Mouse (Mus musculus): ENCODE measurements around the gene Fam83f.

Fam83f gene

DNA sequence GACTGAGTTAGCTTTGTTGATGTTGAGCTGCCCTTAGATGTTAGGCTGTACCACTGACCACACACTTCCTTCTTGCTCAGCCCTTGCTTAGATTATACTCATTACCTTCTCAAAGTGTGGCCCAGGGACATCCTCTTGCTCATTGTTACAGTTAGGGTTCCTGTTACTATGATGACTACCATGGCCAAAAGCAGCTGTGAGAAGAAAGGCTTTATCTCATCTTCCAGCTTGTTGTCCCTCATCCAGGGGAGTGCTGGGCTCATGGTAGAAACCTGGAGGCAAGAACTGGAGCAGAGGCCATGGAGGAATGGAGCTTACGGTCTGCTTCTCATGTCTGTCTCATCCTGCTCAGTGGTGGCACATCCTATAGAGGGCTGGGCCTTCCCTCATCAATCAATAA is 68.3 kb downstream of the Fam83f start:
- DNase-seq (ENCODE audit: low read depth, low spot score): no peak

DNA sequence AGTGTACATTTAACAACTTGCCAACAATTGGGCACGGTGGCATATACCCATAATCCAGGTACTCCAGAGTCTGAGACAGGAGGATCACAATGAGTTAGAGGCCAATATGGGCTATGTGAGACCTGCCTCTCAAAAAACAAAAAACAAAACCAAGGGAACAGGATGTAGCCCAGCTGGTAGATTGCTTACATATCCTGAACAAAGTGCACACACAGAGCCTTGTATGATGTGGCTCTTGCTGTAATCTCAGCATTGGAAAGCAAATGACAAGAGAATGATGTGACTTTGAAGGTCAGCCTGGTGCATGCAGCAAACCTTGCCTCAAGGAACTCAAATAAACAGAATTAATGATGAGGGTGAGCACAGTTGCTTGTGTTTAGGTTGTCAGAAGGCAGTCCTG is 70.2 kb downstream of the Fam83f start:
- DNase-seq (ENCODE audit: low read depth, low spot score): no peak

DNA sequence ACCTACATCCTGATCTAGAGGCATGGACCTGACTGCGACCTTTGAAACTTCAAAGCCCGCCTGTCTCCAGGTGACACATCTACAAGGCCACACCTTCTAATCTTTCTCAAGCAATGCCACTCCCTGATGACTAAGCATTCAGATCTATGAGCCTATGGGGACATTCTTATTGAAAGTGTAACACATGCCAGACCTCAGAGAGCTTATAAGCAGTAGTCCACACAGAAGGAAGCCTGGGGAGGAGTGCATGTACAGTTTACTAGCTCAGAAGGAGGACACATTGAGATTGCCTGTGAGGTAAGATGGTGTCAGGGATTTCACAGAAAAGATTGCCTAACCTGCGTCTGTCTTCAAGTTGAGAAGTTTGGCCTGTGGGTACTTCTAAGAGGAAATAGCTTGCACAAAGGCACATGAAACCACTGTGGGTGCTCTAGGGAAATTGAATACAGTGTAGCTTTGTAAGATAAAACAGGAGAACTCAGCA is 71.4 kb downstream of the Fam83f start:
- peak; percentile 43 for DNase-seq (ENCODE audit: low read depth, low spot score)

DNA sequence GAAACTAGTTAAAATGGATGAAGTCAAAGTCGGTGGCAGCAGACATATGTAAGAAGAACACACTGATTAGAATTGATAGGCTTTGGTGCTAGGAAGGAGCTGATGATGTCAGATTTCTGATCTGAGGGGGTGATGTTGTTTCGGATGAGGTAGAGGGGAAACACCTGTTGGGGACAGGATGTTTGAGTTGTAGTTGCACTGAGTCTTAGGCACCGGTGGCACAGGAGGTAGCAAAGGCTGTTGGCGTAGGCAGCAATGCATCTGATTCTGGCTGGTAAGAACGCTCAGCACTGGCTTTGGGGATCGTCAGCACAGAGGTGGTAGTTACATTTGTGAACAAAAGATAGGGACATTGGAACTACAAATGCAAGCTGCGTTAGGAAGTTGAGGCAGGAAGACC is 72.0 kb downstream of the Fam83f start:
- no peak for DNase-seq (ENCODE audit: low read depth, low spot score)

DNA sequence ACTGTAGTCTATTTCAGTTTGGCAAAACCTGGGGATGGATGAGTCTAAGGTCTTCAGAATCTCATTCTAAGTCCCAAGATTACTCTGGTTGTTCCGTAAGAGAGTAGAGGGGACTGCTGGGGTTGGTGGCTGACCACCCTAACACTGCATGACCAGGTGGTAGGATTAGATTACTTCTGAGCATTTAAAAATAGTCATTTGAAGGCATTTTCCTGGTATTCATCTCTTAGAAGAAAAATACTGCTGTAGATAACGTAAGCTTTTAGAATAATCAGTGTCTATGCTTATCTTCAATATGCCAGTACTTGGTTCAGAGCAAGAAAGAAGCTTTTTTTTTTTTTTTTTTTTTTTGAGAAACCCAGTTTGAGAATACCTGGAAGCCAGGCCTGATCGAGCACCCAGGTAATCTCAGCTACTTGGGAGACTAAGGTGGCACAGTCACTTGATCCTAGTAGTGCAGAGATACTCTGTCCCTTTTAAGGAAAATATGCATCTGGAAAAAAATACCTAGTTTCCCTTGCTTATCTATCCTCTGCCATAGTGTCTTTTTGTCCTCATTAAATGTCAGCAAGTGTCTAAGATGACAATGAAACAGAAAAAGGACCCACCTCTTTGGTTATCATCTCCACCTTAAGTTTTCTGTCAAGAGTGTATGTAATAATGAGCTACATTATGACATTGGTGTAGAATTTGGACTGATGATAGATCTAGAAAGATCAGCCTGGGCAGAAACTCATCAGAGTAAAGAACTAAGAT is 73.2 kb downstream of the Fam83f start:
- DNase-seq (ENCODE audit: low read depth, low spot score): no peak

DNA sequence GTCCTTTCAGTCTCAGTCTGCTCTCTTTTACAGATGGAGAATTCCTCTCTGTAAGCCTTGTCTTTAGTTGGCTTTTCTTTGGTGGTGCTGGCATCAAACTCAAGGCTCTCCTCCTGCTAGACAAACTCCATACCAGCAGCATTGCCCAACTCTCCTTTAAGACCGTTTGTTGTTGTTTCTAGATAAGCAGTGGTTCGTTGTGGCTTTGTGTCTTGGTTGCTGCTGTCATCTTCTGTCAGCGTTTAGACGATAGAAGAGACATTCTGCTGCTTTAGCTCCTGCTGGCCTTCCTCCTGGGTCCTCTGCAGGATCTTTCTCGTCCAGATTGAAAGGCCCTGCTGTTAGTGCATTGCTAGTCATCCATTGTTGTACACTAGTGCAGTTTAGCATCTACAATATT is 77.3 kb downstream of the Fam83f start:
- DNase-seq (ENCODE audit: low read depth, low spot score): no peak

All from 3T3-L1 (cell line).